Mouse (Mus musculus) heart, postnatal 0 days (tissue): Measurements from ENCODE around the gene Gfod1.

Experiments used
- CTCF ChIP-seq: IDR thresholded peaks from 2 replicates; pipeline ENCODE4 v1.5.1; 2016; ENCODE audit warnings: antibody characterized with exemption, control low read depth, low read depth
- EP300 ChIP-seq: IDR thresholded peaks from 2 replicates; pipeline ENCODE4 v1.6.1; 2016; ENCODE audit warnings: antibody characterized with exemption, low read depth

- TF ChIP-seq CTCF (no peak), EP300 (no peak)
These were observed 100.3 kb downstream of the Gfod1 start for GRCm38 (mm10) chr13:43203641-43204040.
